Mouse (Mus musculus): ENCODE measurements at regions not wholly inside any gene's neighbourhood (a gene's known extent, or its start where the extent isn't known, plus 50 kb on each side); places are given as distances from the start of the nearest gene placed in this dataset.

DNA sequence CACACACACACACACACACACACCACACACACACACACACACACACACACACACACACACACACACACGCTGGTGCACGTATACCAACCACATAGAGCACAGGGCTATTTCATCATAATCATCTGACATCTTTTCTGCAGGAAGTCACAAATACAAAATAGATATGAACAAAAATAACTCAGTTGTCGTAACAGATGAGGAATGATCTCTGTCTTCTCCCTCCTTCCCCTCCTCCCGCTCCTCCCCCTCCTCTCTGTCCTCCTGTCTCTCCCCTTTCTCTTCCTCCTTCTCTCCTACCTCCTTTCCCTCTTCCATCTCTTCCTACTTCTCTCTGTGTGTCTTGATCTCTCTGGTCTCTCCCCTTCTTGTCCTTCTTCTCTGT is 85.2 kb upstream of the Bmp2k start:
- TF ChIP-seq CTCF (IDR thresholded peaks at IDR 0.05 in 2 of 3, conservative IDR thresholded peaks at IDR 0.05 in 1 of 3; ENCODE audit: control insufficient read depth in 1 of 3, insufficient read depth in 1 of 3, low read depth in 2 of 3, low read length in 3 of 3, poor library complexity in 1 of 3, severe bottlenecking in 1 of 3) (no peak), MAFK (IDR thresholded peaks at IDR 0.05; ENCODE audit: borderline replicate concordance, low read depth, low read length) (no peak), MXI1 (IDR thresholded peaks at IDR 0.05; ENCODE audit: low read depth, low read length) (no peak), SMC3 (IDR thresholded peaks at IDR 0.05; ENCODE audit: low read depth, low read length) (no peak), RAD21 (IDR thresholded peaks at IDR 0.05; ENCODE audit: low read depth, low read length) (no peak), HCFC1 (IDR thresholded peaks at IDR 0.05; ENCODE audit: low read depth, low read length) (no peak), POLR2AphosphoS2 (IDR thresholded peaks at IDR 0.05; ENCODE audit: low read length) (no peak), ZKSCAN1 (IDR thresholded peaks at IDR 0.05; ENCODE audit: low read depth, low read length) (no peak), GABPA (IDR thresholded peaks at IDR 0.05; ENCODE audit: low read depth, low read length) (no peak)
